Mouse (Mus musculus): Measurements from ENCODE around the gene Catsper1.

GRCm38 (mm10) chr19:5309025-5309424, 26.5 kb upstream of the Catsper1 start:
- TF ChIP-seq TAL1 (IDR thresholded peaks at IDR 0.05; ENCODE audit: low read length) = no peak
- no peak for TF ChIP-seq GATA1 (IDR thresholded peaks at IDR 0.05; ENCODE audit: low read length)
